Mouse (Mus musculus) heart, embryonic 11.5 days (tissue): Measurements from ENCODE around the gene Gnai2. TPM values are rescaled to one million over a fixed set of nuclear protein-coding genes. Genes with fewer than 3 reads are reported as not detected.

Experiments used
- ATAC-seq: fragments of 200-750 bp; cut with Nextera tagmentation; replicated peaks from 2 replicates; pipeline ENCODE4 v1.8.0; 2017; ENCODE audit warnings: moderate library complexity; ENCODE audit not compliant: insufficient number of reproducible peaks, low FRiP score, low TSS enrichment
- H3K27ac ChIP-seq: fragments of 300-500 bp; sonication (generic); 2 replicates; pipeline ENCODE4 v1.5.1; 2014; ENCODE audit warnings: mild to moderate bottlenecking, low read depth, low read length
- H3K27me3 ChIP-seq: fragments of 300-500 bp; sonication (generic); 2 replicates; pipeline ENCODE4 v1.6.1; 2014; ENCODE audit warnings: mild to moderate bottlenecking, low read length, mixed read lengths; ENCODE audit not compliant: control insufficient read depth, insufficient read depth
- H3K36me3 ChIP-seq: fragments of 300-500 bp; sonication (generic); 2 replicates; pipeline ENCODE4 v1.6.1; 2014; ENCODE audit warnings: mild to moderate bottlenecking, low read length, moderate library complexity, mixed read lengths; ENCODE audit not compliant: control insufficient read depth, insufficient read depth
- H3K4me1 ChIP-seq: fragments of 300-500 bp; sonication (generic); 2 replicates; pipeline ENCODE4 v1.6.1; 2014; ENCODE audit warnings: low read length; ENCODE audit not compliant: control insufficient read depth, insufficient read depth
- H3K4me2 ChIP-seq: fragments of 300-500 bp; sonication (generic); 2 replicates; pipeline ENCODE4 v1.6.1; 2014; ENCODE audit warnings: mild to moderate bottlenecking, moderate library complexity
- H3K4me3 ChIP-seq: fragments of 300-500 bp; sonication (generic); 2 replicates; pipeline ENCODE4 v1.5.1; 2014; ENCODE audit warnings: low read depth, low read length
- H3K9ac ChIP-seq: fragments of 300-500 bp; sonication (generic); 2 replicates; pipeline ENCODE4 v1.6.1; 2014; ENCODE audit warnings: mild to moderate bottlenecking, low read depth, low read length, moderate library complexity
- H3K9me3 ChIP-seq: fragments of 300-500 bp; sonication (generic); replicated peaks from 2 replicates; pipeline ENCODE4 v1.6.1; 2016; ENCODE audit warnings: low read length; ENCODE audit not compliant: control insufficient read depth
- WGBS: fragments of 180-500 bp; shearing (Covaris S2); extraction: QIAGEN DNeasy Blood & Tissue Kit; methylation state at CpG from one replicate; pipeline ENCODE4 v1.1.7; 2014; ENCODE audit not compliant: insufficient replicate concordance; 5-methylcytosine and 5-hydroxymethylcytosine counted together
- polyA plus RNA-seq: library from polyadenylated mRNA; unstranded; fragments of >200 nt; fragmentation: Nextera tagmentation; extraction: Ambion mirVana; gene quantifications from 2 replicates; pipeline ENCODE4 v1.2.1, GENCODE M21; 2014

The Gnai2 gene
- polyA plus RNA-seq, 1 experiment from 2014 or later, result 316 TPM

GRCm38 (mm10) chr9:107599842-107600241, 35.3 kb downstream of the Gnai2 start:
- peaks cover 32% of the 10 kb centered on the region for H3K27me3 ChIP-seq
- no peak overlapping the region for H3K27ac ChIP-seq
- ATAC-seq, result no peak
- no peak overlapping the region for H3K9ac ChIP-seq
- 59% methylated on average over 14 of the region's 14 CpGs for WGBS
- no peak overlapping the region for H3K4me3 ChIP-seq
- H3K36me3 ChIP-seq, result no peaks in the 10 kb centered on the region
- peaks cover 33% of the 10 kb centered on the region for H3K4me1 ChIP-seq
- H3K4me2 ChIP-seq, result no peak overlapping the region
- H3K9me3 ChIP-seq, result no peaks in the 10 kb centered on the region

DNA sequence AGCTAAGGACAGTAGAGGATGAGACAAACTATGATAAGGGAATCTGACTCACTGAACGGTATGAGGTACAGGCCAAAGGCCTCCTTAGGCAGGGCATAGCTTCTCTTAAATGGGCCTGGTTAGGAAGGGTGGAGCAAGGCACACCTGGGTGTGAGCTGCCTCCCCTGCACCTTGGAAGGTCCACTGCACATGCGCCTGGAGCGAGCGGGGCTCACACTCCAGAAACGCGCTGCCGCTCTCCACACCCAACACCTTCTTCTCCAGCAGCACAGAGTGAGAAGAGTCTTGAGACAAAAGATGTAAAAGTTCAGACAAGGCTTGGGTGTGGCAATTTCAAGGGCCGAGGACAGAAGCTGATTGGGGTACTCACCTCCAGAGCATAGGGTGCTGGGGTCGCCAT, 35.7 kb downstream of the Gnai2 start:
- H3K4me3 ChIP-seq, result no peak overlapping the region
- no peaks in the 10 kb centered on the region for H3K9me3 ChIP-seq
- H3K36me3 ChIP-seq, result no peaks in the 10 kb centered on the region
- peaks cover 29% of the 10 kb centered on the region for H3K4me1 ChIP-seq
- H3K27me3 ChIP-seq, result peaks cover 31% of the 10 kb centered on the region
- 73% methylated on average over 9 of the region's 9 CpGs for WGBS
- no peak overlapping the region for H3K27ac ChIP-seq
- no peak overlapping the region for H3K4me2 ChIP-seq
- ATAC-seq, result no peak
- no peak overlapping the region for H3K9ac ChIP-seq

DNA sequence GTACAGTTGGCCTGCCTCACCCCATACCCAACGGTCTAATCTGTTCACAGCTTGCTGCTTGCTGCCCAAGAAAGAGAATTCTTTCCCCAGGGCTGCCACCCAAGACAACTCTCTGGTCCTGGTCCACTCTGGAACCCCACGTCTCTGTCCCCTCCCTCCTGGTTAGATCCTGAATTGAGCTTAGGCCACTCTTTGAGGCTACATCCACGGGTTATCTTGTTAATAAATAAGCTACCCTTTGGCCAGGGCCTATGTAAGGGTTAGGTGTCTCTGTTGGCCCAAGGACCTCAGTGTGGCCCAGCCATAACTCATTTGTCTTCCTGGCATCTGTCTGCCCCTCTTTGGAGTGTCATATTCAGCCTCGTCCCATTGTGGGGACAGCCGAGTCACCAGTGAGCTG, 36.8 kb downstream of the Gnai2 start:
- Histone ChIP-seq H3K4me2 (no peak overlapping the region), H3K4me3 (no peak overlapping the region), H3K27me3 (peaks cover 25% of the 10 kb centered on the region), H3K9ac (no peak overlapping the region), H3K9me3 (no peaks in the 10 kb centered on the region), H3K36me3 (peaks cover 5% of the 10 kb centered on the region; the same call in 1 of the 2 replicates), H3K4me1 (peaks cover 23% of the 10 kb centered on the region), H3K27ac (no peak overlapping the region)
- no peak for ATAC-seq
- 69% methylated on average over 5 of the region's 5 CpGs for WGBS

DNA sequence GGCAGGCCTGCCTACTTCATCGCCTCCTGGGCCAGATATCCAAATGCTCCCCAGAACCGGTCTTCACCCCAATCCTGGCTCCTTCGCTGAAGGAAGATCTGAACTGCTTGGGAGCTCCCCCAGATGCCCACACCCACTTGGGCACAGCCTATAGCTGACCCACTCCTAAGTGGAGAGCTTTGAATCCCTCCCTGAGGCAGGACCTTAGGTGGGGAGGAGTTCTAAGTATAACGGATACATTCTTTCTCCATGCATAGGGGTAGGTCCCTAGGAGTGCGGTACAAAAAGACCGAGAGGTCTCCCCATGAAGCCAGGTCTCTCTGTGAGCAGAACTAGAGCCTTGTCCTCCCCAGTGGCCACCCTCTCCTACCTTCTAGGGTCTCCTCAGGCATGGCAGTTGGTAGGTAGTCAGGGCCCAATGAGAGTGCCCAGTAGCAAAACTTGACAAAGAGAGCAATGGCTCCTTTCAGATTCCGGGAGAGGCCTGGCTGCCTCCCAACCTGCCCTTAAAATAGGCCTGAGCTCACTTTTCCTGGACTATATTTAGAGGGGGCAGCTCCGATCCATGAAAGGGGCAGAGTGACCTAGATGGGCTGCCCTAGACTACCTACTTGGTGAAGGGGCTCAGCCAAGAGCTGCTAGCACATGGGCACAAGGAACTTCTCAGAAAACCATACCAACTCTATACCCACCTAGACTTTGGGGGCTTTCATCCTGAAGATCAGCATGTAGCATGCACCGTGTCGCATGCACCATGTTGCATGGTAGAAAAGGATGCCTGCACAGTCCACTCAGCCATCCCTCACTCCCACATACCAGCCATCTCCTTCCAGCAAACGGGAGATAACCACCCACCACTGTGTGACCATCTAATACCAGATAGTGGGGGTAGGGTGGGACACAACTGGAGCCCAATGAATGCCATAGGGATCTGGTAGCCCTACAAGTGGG, 38.3 kb downstream of the Gnai2 start:
- H3K9ac ChIP-seq, result peak overlapping the region; percentile 65
- 68% methylated on average over 11 of the region's 11 CpGs for WGBS
- peaks cover 17% of the 10 kb centered on the region for H3K36me3 ChIP-seq
- H3K27me3 ChIP-seq, result peaks cover 25% of the 10 kb centered on the region
- no peak for ATAC-seq
- H3K9me3 ChIP-seq, result no peaks in the 10 kb centered on the region
- peak overlapping the region; percentile 91 for H3K27ac ChIP-seq
- H3K4me1 ChIP-seq, result peaks cover 24% of the 10 kb centered on the region
- H3K4me2 ChIP-seq, result peak overlapping the region; percentile 65
- H3K4me3 ChIP-seq, result peak overlapping the region; percentile 30

GRCm38 (mm10) chr9:107594281-107595062, 40.7 kb downstream of the Gnai2 start:
- Histone ChIP-seq H3K36me3 (peaks cover 33% of the 10 kb centered on the region), H3K4me3 (no peak overlapping the region), H3K27ac (no peak overlapping the region), H3K9ac (no peak overlapping the region), H3K4me1 (peaks cover 33% of the 10 kb centered on the region), H3K27me3 (peaks cover 11% of the 10 kb centered on the region), H3K4me2 (no peak overlapping the region), H3K9me3 (no peaks in the 10 kb centered on the region)
- no peak for ATAC-seq
- 80% methylated on average over 8 of the region's 8 CpGs for WGBS

- no peak overlapping the region for H3K4me3 ChIP-seq
- WGBS, result 78% methylated on average over 11 of the region's 11 CpGs
- H3K4me2 ChIP-seq, result no peak overlapping the region
- H3K4me1 ChIP-seq, result peaks cover 42% of the 10 kb centered on the region
- peaks cover under 1% of the 10 kb centered on the region; the same call in 1 of the 2 replicates for H3K27me3 ChIP-seq
- no peak overlapping the region for H3K27ac ChIP-seq
- H3K9ac ChIP-seq, result peak overlapping the region; percentile 24; the same call in 1 of the 2 replicates
- ATAC-seq, result no peak
- peaks cover 33% of the 10 kb centered on the region for H3K36me3 ChIP-seq
- H3K9me3 ChIP-seq, result no peaks in the 10 kb centered on the region
Measured at GRCm38 (mm10) chr9:107593101-107593976, 41.8 kb downstream of the Gnai2 start.

- no peak overlapping the region for H3K4me2 ChIP-seq
Measured at GRCm38 (mm10) chr9:107590773-107591060, 44.5 kb downstream of the Gnai2 start.

More at GRCm38 (mm10) chr9:107590773-107591060, 44.5 kb downstream of the Gnai2 start:
- Histone ChIP-seq H3K4me1 (peaks cover 28% of the 10 kb centered on the region), H3K4me3 (no peak overlapping the region), H3K36me3 (peaks cover 33% of the 10 kb centered on the region), H3K9ac (no peak overlapping the region), H3K27ac (no peak overlapping the region), H3K27me3 (no peaks in the 10 kb centered on the region), H3K9me3 (no peaks in the 10 kb centered on the region)
- no peak for ATAC-seq
- 92% methylated on average over 6 of the region's 6 CpGs for WGBS
